Mouse (Mus musculus) adrenal gland, adult 8-10 months (tissue): ENCODE measurements at regions not wholly inside any gene's neighbourhood (a gene's known extent, or its start where the extent isn't known, plus 50 kb on each side); places are given as distances from the start of the nearest gene placed in this dataset.

ENCODE experiments used
- DNase-seq: peaks from one replicate; pipeline ENCODE4 v3.0.0; 2022

GRCm38 (mm10) chr3:52929827-52930605, 87.0 kb downstream of the Cog6 start:
- no peak for DNase-seq

- DNase-seq = no peak
These were observed 89.6 kb downstream of the Cog6 start for GRCm38 (mm10) chr3:52927361-52927841.

- no peak for DNase-seq
These were observed 90.5 kb downstream of the Cog6 start for GRCm38 (mm10) chr3:52926549-52926948.

- no peak for DNase-seq
These were observed 91.8 kb downstream of the Cog6 start for GRCm38 (mm10) chr3:52925223-52925622.

- no peak for DNase-seq
These were observed 92.4 kb downstream of the Cog6 start for GRCm38 (mm10) chr3:52924631-52925030.

- no peak for DNase-seq
These were observed 93.0 kb downstream of the Cog6 start for GRCm38 (mm10) chr3:52923824-52924559.

GRCm38 (mm10) chr3:52922411-52922810, 94.6 kb downstream of the Cog6 start:
- no peak for DNase-seq

- no peak for DNase-seq
These were observed 110.0 kb downstream of the Cog6 start for GRCm38 (mm10) chr3:52906823-52907564.

GRCm38 (mm10) chr3:52904028-52904427, 113.0 kb downstream of the Cog6 start:
- peak; percentile 30 for DNase-seq

GRCm38 (mm10) chr3:52897665-52898064, 119.4 kb downstream of the Cog6 start:
- peak; percentile 29 for DNase-seq

- no peak for DNase-seq
These were observed 120.6 kb downstream of the Cog6 start for GRCm38 (mm10) chr3:52896462-52896861.

GRCm38 (mm10) chr3:52895751-52896150, 121.3 kb downstream of the Cog6 start:
- no peak for DNase-seq

- no peak for DNase-seq
These were observed 122.2 kb downstream of the Cog6 start for GRCm38 (mm10) chr3:52894812-52895211.

- no peak for DNase-seq
These were observed 127.8 kb downstream of the Cog6 start for GRCm38 (mm10) chr3:52889156-52889715.

GRCm38 (mm10) chr3:52881981-52882380, 135.1 kb downstream of the Cog6 start:
- DNase-seq = no peak

- no peak for DNase-seq
These were observed 135.9 kb downstream of the Cog6 start for GRCm38 (mm10) chr3:52881139-52881538.

- no peak for DNase-seq
These were observed 137.3 kb downstream of the Cog6 start for GRCm38 (mm10) chr3:52879700-52880099.

GRCm38 (mm10) chr3:52878334-52878733, 138.7 kb downstream of the Cog6 start:
- DNase-seq = no peak

GRCm38 (mm10) chr3:52872260-52872659, 144.8 kb downstream of the Cog6 start:
- DNase-seq = no peak

GRCm38 (mm10) chr3:52863146-52863849, 153.7 kb downstream of the Cog6 start:
- DNase-seq = no peak

GRCm38 (mm10) chr3:52862026-52862425, 155.0 kb downstream of the Cog6 start:
- no peak for DNase-seq

- no peak for DNase-seq
These were observed 155.5 kb downstream of the Cog6 start for GRCm38 (mm10) chr3:52861538-52861937.
